Mouse (Mus musculus) ES-E14 (cell line): ENCODE measurements around the gene Pla2r1. TPM values are rescaled to one million over a fixed set of nuclear protein-coding genes. Genes with fewer than 3 reads are reported as not detected.

Source experiments
- DNase-seq: peaks from one replicate; pipeline ENCODE4 v3.0.0-alpha.2; 2013; ENCODE audit warnings: low read depth, low spot score
- H3K27ac ChIP-seq: 2 replicates; pipeline ENCODE4 v1.5.1; 2012; ENCODE audit warnings: low read depth, mild to moderate bottlenecking, low read length, moderate library complexity, mixed read lengths; ENCODE audit not compliant: poor library complexity, insufficient read depth, severe bottlenecking
- H3K36me3 ChIP-seq: 2 replicates; pipeline ENCODE4 v1.6.1; 2012; ENCODE audit warnings: mild to moderate bottlenecking, low read length, moderate library complexity, mixed read lengths; ENCODE audit not compliant: control insufficient read depth, poor library complexity, insufficient read depth, severe bottlenecking
- H3K4me1 ChIP-seq, 2 experiments: fragments of 150-350 bp in 1 of 2; sonication (generic) in 1 of 2; 2 replicates each; pipeline ENCODE4 v1.6.1; 2012; ENCODE audit warnings: low read length in 2 of 2, mild to moderate bottlenecking in 1 of 2, mixed read lengths in 1 of 2; ENCODE audit not compliant: control insufficient read depth in 2 of 2, insufficient read depth in 2 of 2, poor library complexity in 1 of 2
- H3K4me3 ChIP-seq, 2 experiments: fragments of 150-350 bp in 1 of 2; sonication (generic) in 1 of 2; 2 replicates each; pipeline ENCODE4 v1.5.1; 2012; ENCODE audit warnings: low read length in 2 of 2, low read depth in 1 of 2, mild to moderate bottlenecking in 1 of 2, mixed read lengths in 1 of 2; ENCODE audit not compliant: insufficient read depth in 1 of 2, poor library complexity in 1 of 2, severe bottlenecking in 1 of 2
- H3K9ac ChIP-seq: 2 replicates; pipeline ENCODE4 v1.6.1; 2012; ENCODE audit warnings: low read depth, mild to moderate bottlenecking, low read length, mixed read lengths; ENCODE audit not compliant: poor library complexity, insufficient read depth, severe bottlenecking
- H3K9me3 ChIP-seq: fragments of 150-350 bp; sonication (generic); 2 replicates; pipeline ENCODE4 v1.6.1; 2012; ENCODE audit warnings: low read depth, mild to moderate bottlenecking, low read length; ENCODE audit not compliant: control insufficient read depth, insufficient read depth
- CHD2 ChIP-seq: IDR thresholded peaks from 2 replicates; pipeline ENCODE4 v1.6.1; 2014; ENCODE audit warnings: mild to moderate bottlenecking, low read depth, low read length, inconsistent platforms
- HCFC1 ChIP-seq: IDR thresholded peaks from 2 replicates; pipeline ENCODE4 v1.6.1; 2012; ENCODE audit warnings: low read length, inconsistent platforms, borderline replicate concordance; ENCODE audit not compliant: insufficient read depth
- MAFK ChIP-seq: IDR thresholded peaks from 2 replicates; pipeline ENCODE4 v1.6.1; 2014; ENCODE audit warnings: mild to moderate bottlenecking, low read depth, low read length, inconsistent platforms; ENCODE audit not compliant: insufficient read depth
- ZC3H11A ChIP-seq: IDR thresholded peaks from 2 replicates; pipeline ENCODE4 v1.6.1; 2012; ENCODE audit warnings: low read depth, mild to moderate bottlenecking, inconsistent platforms, low read length, borderline replicate concordance
- ZNF384 ChIP-seq: IDR thresholded peaks from 2 replicates; pipeline ENCODE4 v1.6.1; 2012; ENCODE audit warnings: low read depth, low read length, inconsistent platforms
- in situ Hi-C, 2 experiments: fragments of 600-800 bp; cut with MboI; formaldehyde crosslinking; loops; one replicate each; pipeline ENCODE4 v1.15.1; 2025; ENCODE audit warnings: low sequenced_read_pairs in 2 of 2, inconsistent platforms in 1 of 2; ENCODE audit not compliant: unreplicated experiment in 2 of 2
- total RNA-seq: library from RNA; depleted of rRNA; stranded (reverse); fragments of 300-350 nt; gene quantifications from 2 replicates; pipeline ENCODE4 v1.2.3, GENCODE M21; 2012

The Pla2r1 gene
- total RNA-seq, 1 experiment = 0.89 TPM

- Histone ChIP-seq H3K36me3 (no peaks in the 10 kb centered on the region), H3K4me3 (no peak overlapping the region), H3K9ac (no peak overlapping the region), H3K9me3 (no peaks in the 10 kb centered on the region), H3K4me1 (no peaks in the 10 kb centered on the region), H3K27ac (no peak overlapping the region)
- TF ChIP-seq MAFK (no peak), HCFC1 (no peak), ZC3H11A (no peak), CHD2 (no peak), ZNF384 (no peak)
- no peak for DNase-seq
- in situ Hi-C loops = loop anchor here in 1 of 2 experiments (25.0 kb wide), 1 partner anchor 912 kb away; no protein-coding TSS in a partner anchor
These were observed 103.4 kb downstream of the Pla2r1 start for GRCm38 (mm10) chr2:60449732-60450131.

GRCm38 (mm10) chr2:60444711-60445509 is 108.2 kb downstream of the Pla2r1 start:
- Histone ChIP-seq H3K9me3 (no peaks in the 10 kb centered on the region), H3K4me3 (no peak overlapping the region), H3K9ac (no peak overlapping the region), H3K27ac (no peak overlapping the region), H3K4me1 (no peaks in the 10 kb centered on the region), H3K36me3 (no peaks in the 10 kb centered on the region)
- DNase-seq = no peak
- TF ChIP-seq CHD2 = no peak
- TF ChIP-seq HCFC1 = no peak
- no peak for TF ChIP-seq ZNF384
- TF ChIP-seq ZC3H11A = no peak
- TF ChIP-seq MAFK = no peak
- in situ Hi-C loops = loop anchor here in 1 of 2 experiments (25.0 kb wide), 1 partner anchor 908 kb away; no protein-coding TSS in a partner anchor

GRCm38 (mm10) chr2:60443279-60443678 is 109.8 kb downstream of the Pla2r1 start:
- H3K4me3 ChIP-seq = no peak overlapping the region
- no peaks in the 10 kb centered on the region for H3K4me1 ChIP-seq
- no peak overlapping the region for H3K9ac ChIP-seq
- peak; percentile 27 for DNase-seq
- no peaks in the 10 kb centered on the region for H3K36me3 ChIP-seq
- no peaks in the 10 kb centered on the region for H3K9me3 ChIP-seq
- TF ChIP-seq MAFK (no peak), ZC3H11A (peak; percentile 48; the same call in 1 of the 2 replicates)
- H3K27ac ChIP-seq = no peak overlapping the region
- in situ Hi-C loops = loop anchor here in 1 of 2 experiments (25.0 kb wide), 1 partner anchor 906 kb away; no protein-coding TSS in a partner anchor

- in situ Hi-C loops = loop anchor here in 1 of 2 experiments (25.0 kb wide), 1 partner anchor 905 kb away; no protein-coding TSS in a partner anchor
- peak; percentile 38 for DNase-seq
- Histone ChIP-seq H3K27ac (no peak overlapping the region), H3K9ac (no peak overlapping the region), H3K4me3 (no peak overlapping the region), H3K4me1 (no peaks in the 10 kb centered on the region), H3K36me3 (no peaks in the 10 kb centered on the region), H3K9me3 (no peaks in the 10 kb centered on the region)
- TF ChIP-seq ZNF384 = no peak
- TF ChIP-seq ZC3H11A = 0 out of 2 replicates have a peak, but pooled peaks have one; percentile 58
- TF ChIP-seq MAFK = no peak
These were observed 111.2 kb downstream of the Pla2r1 start for GRCm38 (mm10) chr2:60441875-60442274.
